Mouse (Mus musculus): ENCODE data around the gene Wfdc6b. TPM values are rescaled to one million over a fixed set of nuclear protein-coding genes. Genes with fewer than 3 reads are reported as not detected.
A peak's percentile ranks its signal among the peaks of the same experiment; 100 is the strongest.

Gene Wfdc6b
- polyA plus RNA-seq, 1 experiment, result 0.20 TPM

DNA sequence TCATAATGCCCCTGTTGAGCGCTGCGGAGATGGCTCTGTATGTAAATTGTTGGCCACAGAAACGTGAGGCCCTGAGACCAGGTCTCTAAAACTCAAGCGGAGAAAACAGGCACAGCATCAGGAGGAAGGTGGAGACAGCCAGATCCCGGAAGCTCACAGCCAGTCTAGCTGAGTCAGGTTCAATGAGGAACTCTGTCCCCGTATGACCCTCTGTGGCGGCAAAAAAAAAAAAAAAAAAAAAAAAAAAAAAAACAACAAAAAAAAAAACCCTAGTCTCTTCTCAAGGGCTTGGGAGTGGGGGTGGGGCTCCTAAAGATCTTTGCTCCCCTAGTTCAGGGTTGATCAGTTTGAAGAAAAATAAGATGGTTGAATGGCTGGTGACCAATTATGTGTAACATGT lies 27.8 kb downstream of the Wfdc6b start:
- DNase-seq, result no peak
- no peak overlapping the region for H3K27ac ChIP-seq (ENCODE audit: insufficient read depth, low read length)
- WGBS, result 60% methylated on average over 7 of the region's 7 CpGs
- no peak for TF ChIP-seq POLR2A (IDR thresholded peaks at IDR 0.05; ENCODE audit: borderline replicate concordance, insufficient read depth, low read length)
- no peak for TF ChIP-seq CTCF (IDR thresholded peaks at IDR 0.05; ENCODE audit: borderline replicate concordance, insufficient read depth, low read depth, low read length)
- no peaks in the 10 kb centered on the region for H3K4me1 ChIP-seq (ENCODE audit: control insufficient read depth, insufficient read depth, low read length)
- no peaks in the 10 kb centered on the region; the same call in 1 of the 2 replicates for H3K27me3 ChIP-seq (ENCODE audit: control insufficient read depth, insufficient read depth, low read length)
- H3K4me3 ChIP-seq (replicated peaks; ENCODE audit: insufficient read depth, low read depth, low read length), result no peak overlapping the region

- DNase-seq, result no peak
- H3K27ac ChIP-seq (ENCODE audit: insufficient read depth, low read length), result no peak overlapping the region
- TF ChIP-seq POLR2A (IDR thresholded peaks at IDR 0.05; ENCODE audit: borderline replicate concordance, insufficient read depth, low read length), result no peak
- TF ChIP-seq CTCF (IDR thresholded peaks at IDR 0.05; ENCODE audit: borderline replicate concordance, insufficient read depth, low read depth, low read length), result no peak
- no peaks in the 10 kb centered on the region; the same call in 1 of the 2 replicates for H3K27me3 ChIP-seq (ENCODE audit: control insufficient read depth, insufficient read depth, low read length)
- H3K4me1 ChIP-seq (ENCODE audit: control insufficient read depth, insufficient read depth, low read length), result no peaks in the 10 kb centered on the region
- H3K4me3 ChIP-seq (replicated peaks; ENCODE audit: insufficient read depth, low read depth, low read length), result no peak overlapping the region
- WGBS, result 40% methylated on average over 13 of the region's 13 CpGs
Measured at GRCm38 (mm10) chr2:164641881-164642673, 28.8 kb downstream of the Wfdc6b start.

DNA sequence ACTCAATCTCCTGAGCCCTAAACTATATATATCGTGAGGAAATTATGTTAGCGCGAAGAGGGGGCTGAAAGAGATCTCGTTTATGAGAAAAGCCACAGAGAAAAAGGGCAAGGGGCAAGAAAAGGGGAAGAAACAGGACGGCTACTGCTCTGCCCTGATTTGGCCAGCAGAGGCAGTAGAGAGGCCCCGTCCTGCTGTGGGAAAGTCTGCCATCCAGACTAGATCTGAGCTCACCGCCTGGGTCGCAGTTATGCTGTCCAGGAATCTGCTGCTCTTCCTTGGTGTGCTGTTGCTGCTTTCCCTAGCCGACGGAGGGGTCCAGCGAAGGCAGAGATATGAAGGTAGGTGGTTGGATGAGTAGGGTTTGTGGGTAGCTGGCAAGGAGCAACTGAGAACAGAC lies 42.5 kb downstream of the Wfdc6b start, which contains the start of gene Wfdc10:
Gene Wfdc10 (plus strand): TSS at position 189 of the 400 bp plus-strand sequence.
- no peaks in the 10 kb centered on the region for H3K27me3 ChIP-seq (ENCODE audit: control insufficient read depth, insufficient read depth, low read length)
- TF ChIP-seq POLR2A (IDR thresholded peaks at IDR 0.05; ENCODE audit: borderline replicate concordance, insufficient read depth, low read length), result no peak
- peak; percentile 59 for TF ChIP-seq CTCF (IDR thresholded peaks at IDR 0.05; ENCODE audit: borderline replicate concordance, insufficient read depth, low read depth, low read length)
- H3K4me1 ChIP-seq (ENCODE audit: control insufficient read depth, insufficient read depth, low read length), result no peaks in the 10 kb centered on the region
- peak in 1 of 2 experiments; percentile 13 for DNase-seq
- H3K27ac ChIP-seq (ENCODE audit: insufficient read depth, low read length), result no peak within 1 kb of the TSS
- no peak within 1 kb of the TSS for H3K4me3 ChIP-seq (replicated peaks; ENCODE audit: insufficient read depth, low read depth, low read length)
- 13% methylated on average over 11 of the region's 11 CpGs for WGBS

- H3K27ac ChIP-seq (ENCODE audit: insufficient read depth, low read length), result no peak within 1 kb of the TSS
- WGBS, result 79% methylated on average over 9 of the region's 9 CpGs
- DNase-seq, result no peak
Measured at GRCm38 (mm10) chr2:164656483-164656882, 43.2 kb downstream of the Wfdc6b start, which contains the start of gene Wfdc9. TSS of gene Wfdc9 (minus strand) at chr2:164656583.

GRCm38 (mm10) chr2:164664851-164665250 lies 51.5 kb downstream of the Wfdc6b start:
- Histone ChIP-seq H3K27ac (ENCODE audit: insufficient read depth, low read length) (no peak overlapping the region), H3K4me3 (replicated peaks; ENCODE audit: insufficient read depth, low read depth, low read length) (no peak overlapping the region), H3K4me1 (ENCODE audit: control insufficient read depth, insufficient read depth, low read length) (no peaks in the 10 kb centered on the region), H3K27me3 (ENCODE audit: control insufficient read depth, insufficient read depth, low read length) (no peaks in the 10 kb centered on the region)
- 83% methylated on average over 7 of the region's 7 CpGs for WGBS
- no peak for DNase-seq
- TF ChIP-seq POLR2A (IDR thresholded peaks at IDR 0.05; ENCODE audit: borderline replicate concordance, insufficient read depth, low read length), result no peak
- TF ChIP-seq CTCF (IDR thresholded peaks at IDR 0.05; ENCODE audit: borderline replicate concordance, insufficient read depth, low read depth, low read length), result no peak

More at GRCm38 (mm10) chr2:164656483-164656882, 43.2 kb downstream of the Wfdc6b start, which contains the start of gene Wfdc9:
- Histone ChIP-seq H3K4me3 (replicated peaks; ENCODE audit: insufficient read depth, low read depth, low read length) (no peak within 1 kb of the TSS), H3K27me3 (ENCODE audit: control insufficient read depth, insufficient read depth, low read length) (no peaks in the 10 kb centered on the region), H3K4me1 (ENCODE audit: control insufficient read depth, insufficient read depth, low read length) (no peaks in the 10 kb centered on the region)
- no peak for TF ChIP-seq POLR2A (IDR thresholded peaks at IDR 0.05; ENCODE audit: borderline replicate concordance, insufficient read depth, low read length)

Other genes with a start within 250 kb of the Wfdc6b start
- gene Slpi, start 224.4 kb upstream of the Wfdc6b start, polyA plus RNA-seq (2012; rRNA removed), result 0.80 TPM in 1 of 2 replicates, not detected in the other
- gene Rbpjl, start 210.4 kb upstream of the Wfdc6b start, polyA plus RNA-seq (2012; rRNA removed), result 0.34 and 0.36 TPM in 2 replicates
- gene Matn4, start 208.4 kb upstream of the Wfdc6b start, polyA plus RNA-seq (2012; rRNA removed), result 5.5 and 5.9 TPM in 2 replicates
- gene Sdc4, start 169.6 kb upstream of the Wfdc6b start, polyA plus RNA-seq (2012; rRNA removed), result 65.7 and 69.5 TPM in 2 replicates
- 73.7 and 75.4 TPM in 2 replicates for gene Sys1, start 156.6 kb upstream of the Wfdc6b start, polyA plus RNA-seq (2012; rRNA removed)
- 16.7 and 21.0 TPM in 2 replicates for gene Gm20458, start 152.6 kb upstream of the Wfdc6b start, polyA plus RNA-seq (2012; rRNA removed)
- gene Trp53tg5, start 139.8 kb upstream of the Wfdc6b start, polyA plus RNA-seq (2012; rRNA removed), result not detected in 2 replicates
- gene Dbndd2, start 127.4 kb upstream of the Wfdc6b start, polyA plus RNA-seq (2012; rRNA removed), result 428 and 462 TPM in 2 replicates
- gene Pigt, start 116.0 kb upstream of the Wfdc6b start, polyA plus RNA-seq (2012; rRNA removed), result 103 and 109 TPM in 2 replicates
- 0.87 and 2.1 TPM in 2 replicates for gene Wfdc2, start 51.1 kb upstream of the Wfdc6b start, polyA plus RNA-seq (2012; rRNA removed)
- gene Spint3, start 40.1 kb upstream of the Wfdc6b start, polyA plus RNA-seq (2012; rRNA removed), result not detected in 2 replicates
- 0.24 TPM in 1 of 2 replicates, not detected in the other for gene Wfdc6a, start 28.1 kb upstream of the Wfdc6b start, polyA plus RNA-seq (2012; rRNA removed)
- gene Eppin, start 19.9 kb upstream of the Wfdc6b start, polyA plus RNA-seq (2012; rRNA removed), result not detected in 2 replicates
- 0.06 TPM in 1 of 2 replicates, not detected in the other for gene Wfdc8, start 104 bp downstream of the Wfdc6b start, polyA plus RNA-seq (2012; rRNA removed)
- not detected in 2 replicates for gene Wfdc16, start 25.3 kb downstream of the Wfdc6b start, polyA plus RNA-seq (2012; rRNA removed)
- gene Wfdc10, start 42.5 kb downstream of the Wfdc6b start, polyA plus RNA-seq (2012; rRNA removed), result not detected in 2 replicates
- not detected in 2 replicates for gene Wfdc9, start 43.1 kb downstream of the Wfdc6b start, polyA plus RNA-seq (2012; rRNA removed)
- not detected in 2 replicates for gene Wfdc11, start 60.6 kb downstream of the Wfdc6b start, polyA plus RNA-seq (2012; rRNA removed)
- not detected in 2 replicates for gene Wfdc13, start 71.6 kb downstream of the Wfdc6b start, polyA plus RNA-seq (2012; rRNA removed)
- not detected in 2 replicates for gene Spint4, start 85.0 kb downstream of the Wfdc6b start, polyA plus RNA-seq (2012; rRNA removed)
- gene Spint5, start 101.8 kb downstream of the Wfdc6b start, polyA plus RNA-seq (2012; rRNA removed), result not detected in 2 replicates
- 0.84 and 0.93 TPM in 2 replicates for gene Wfdc3, start 132.4 kb downstream of the Wfdc6b start, polyA plus RNA-seq (2012; rRNA removed)
- 43.1 and 44.3 TPM in 2 replicates for gene Dnttip1, start 132.5 kb downstream of the Wfdc6b start, polyA plus RNA-seq (2012; rRNA removed)
- 0.55 and 1.0 TPM in 2 replicates for gene Ube2c, start 156.4 kb downstream of the Wfdc6b start, polyA plus RNA-seq (2012; rRNA removed)
- 0.57 and 0.62 TPM in 2 replicates for gene Tnnc2, start 166.4 kb downstream of the Wfdc6b start, polyA plus RNA-seq (2012; rRNA removed)
- gene Snx21, start 172.3 kb downstream of the Wfdc6b start, polyA plus RNA-seq (2012; rRNA removed), result 70.7 and 70.8 TPM in 2 replicates
- 36.5 and 39.3 TPM in 2 replicates for gene Acot8, start 191.4 kb downstream of the Wfdc6b start, polyA plus RNA-seq (2012; rRNA removed)
- gene Zswim3, start 191.6 kb downstream of the Wfdc6b start, polyA plus RNA-seq (2012; rRNA removed), result 7.6 and 8.1 TPM in 2 replicates
- gene Zswim1, start 209.2 kb downstream of the Wfdc6b start, polyA plus RNA-seq (2012; rRNA removed), result 19.4 and 20.0 TPM in 2 replicates
- gene Spata25, start 215.0 kb downstream of the Wfdc6b start, polyA plus RNA-seq (2012; rRNA removed), result 0.25 and 0.30 TPM in 2 replicates
- gene Ctsa, start 219.4 kb downstream of the Wfdc6b start, polyA plus RNA-seq (2012; rRNA removed), result 177 and 191 TPM in 2 replicates
- gene Neurl2, start 219.9 kb downstream of the Wfdc6b start, polyA plus RNA-seq (2012; rRNA removed), result 6.1 and 6.3 TPM in 2 replicates
- gene Pltp, start 244.2 kb downstream of the Wfdc6b start, polyA plus RNA-seq (2012; rRNA removed), result 203 and 218 TPM in 2 replicates